Mouse (Mus musculus): Measurements from ENCODE around the gene Kif21a.

- TF ChIP-seq TBP (IDR thresholded peaks at IDR 0.05; ENCODE audit: low read depth, low read length) (no peak), MXI1 (IDR thresholded peaks at IDR 0.05; ENCODE audit: low read depth, low read length) (no peak), E2F4 (IDR thresholded peaks at IDR 0.05; ENCODE audit: borderline replicate concordance, low read depth, low read length) (no peak), CTCF (IDR thresholded peaks at IDR 0.05 in 2 of 3, conservative IDR thresholded peaks at IDR 0.05 in 1 of 3; ENCODE audit: control insufficient read depth in 1 of 3, insufficient read depth in 1 of 3, low read depth in 2 of 3, low read length in 3 of 3, poor library complexity in 1 of 3, severe bottlenecking in 1 of 3) (no peak), UBTF (IDR thresholded peaks at IDR 0.05; ENCODE audit: borderline replicate concordance, insufficient read depth, low read depth, low read length) (no peak), RAD21 (IDR thresholded peaks at IDR 0.05; ENCODE audit: low read depth, low read length) (no peak), POLR2AphosphoS5 (IDR thresholded peaks at IDR 0.05; ENCODE audit: borderline replicate concordance, low read depth, low read length) (no peak)
Observed at GRCm38 (mm10) chr15:90991843-90992242, 57.9 kb downstream of the Kif21a start.
